Comparison of ENCODE assay signal across 8 mouse cellular contexts in genomic region chr9:21165952-21166451, GRCm38 (mm10). TPM values are rescaled to one million over a fixed set of nuclear protein-coding genes. Genes with fewer than 3 reads are reported as not detected.
DNase-seq lines count a peak whose midpoint lies in the region; ATAC-seq and TF ChIP-seq lines count a peak whose summit lies in the region.

No protein-coding gene starts in this region.

- peaks cover 5% of the 10 kb centered on the region for H3K27me3 ChIP-seq in ES-Bruce4 (ENCODE audit: control insufficient read depth, insufficient read depth, low read length, poor library complexity, severe bottlenecking)
- H3K27me3 ChIP-seq in forebrain, embryonic 10.5 days (ENCODE audit: poor library complexity, severe bottlenecking), result peaks cover 75% of the 10 kb centered on the region
- H3K27me3 ChIP-seq in hindbrain, embryonic 16.5 days (replicated peaks; ENCODE audit: control insufficient read depth, insufficient read depth, low read length), result peaks cover 53% of the 10 kb centered on the region
- peaks cover 58% of the 10 kb centered on the region for H3K27me3 ChIP-seq in neural tube, embryonic 12.5 days (replicated peaks)

- no peak for TF ChIP-seq POLR2A in ES-Bruce4 (IDR thresholded peaks at IDR 0.05; ENCODE audit: insufficient read depth, low read length)

- H3K36me3 ChIP-seq in ES-Bruce4 (ENCODE audit: control insufficient read depth, insufficient read depth, low read length, poor library complexity, severe bottlenecking), result no peaks in the 10 kb centered on the region
- H3K36me3 ChIP-seq in forebrain, embryonic 10.5 days (replicated peaks), result no peaks in the 10 kb centered on the region
- no peaks in the 10 kb centered on the region for H3K36me3 ChIP-seq in hindbrain, embryonic 16.5 days (ENCODE audit: control insufficient read depth, insufficient read depth, low read length)
- no peaks in the 10 kb centered on the region for H3K36me3 ChIP-seq in neural tube, embryonic 12.5 days

- H3K27ac ChIP-seq in ES-Bruce4 (ENCODE audit: insufficient read depth, low read length), result no peak overlapping the region
- peak overlapping the region; percentile 58; the same call in 1 of the 2 replicates for H3K27ac ChIP-seq in forebrain, embryonic 10.5 days
- no peak overlapping the region for H3K27ac ChIP-seq in hindbrain, embryonic 16.5 days (ENCODE audit: low read depth, low read length)
- H3K27ac ChIP-seq in neural tube, embryonic 12.5 days, result no peak overlapping the region

- no peak for TF ChIP-seq EP300 in ES-Bruce4 (IDR thresholded peaks at IDR 0.05; ENCODE audit: insufficient read depth, low read depth, low read length)

- peak overlapping the region; percentile 85 for H3K9ac ChIP-seq in ES-Bruce4 (ENCODE audit: low read depth, poor library complexity, severe bottlenecking)
- H3K9ac ChIP-seq in hindbrain, embryonic 16.5 days (ENCODE audit: low read depth, low read length), result peak overlapping the region; percentile 64
- peak overlapping the region; percentile 51 for H3K9ac ChIP-seq in neural tube, embryonic 12.5 days

- 0 out of 2 replicates have a peak, but pooled peaks have one; percentile 3 for ATAC-seq in hindbrain, embryonic 16.5 days
- no peak for ATAC-seq in neural tube, embryonic 12.5 days (ENCODE audit: low FRiP score, low read depth)
- ATAC-seq in inflammation-experienced regulatory T-cells, adult 6 months, result no peak

- WGBS in forebrain, embryonic 10.5 days, result 1% methylated on average over 47 of the region's 47 CpGs
- WGBS in hindbrain, embryonic 16.5 days, result under 1% methylated on average over 46 of the region's 47 CpGs
- WGBS in neural tube, embryonic 12.5 days, result 2% methylated on average over 47 of the region's 47 CpGs

- H3K9me3 ChIP-seq in ES-Bruce4 (replicated peaks; ENCODE audit: control insufficient read depth, insufficient read depth, low read length, poor library complexity, severe bottlenecking), result no peaks in the 10 kb centered on the region
- no peaks in the 10 kb centered on the region for H3K9me3 ChIP-seq in forebrain, embryonic 10.5 days
- H3K9me3 ChIP-seq in hindbrain, embryonic 16.5 days (ENCODE audit: control insufficient read depth, low read length), result no peaks in the 10 kb centered on the region
- no peaks in the 10 kb centered on the region for H3K9me3 ChIP-seq in neural tube, embryonic 12.5 days

- H3K4me3 ChIP-seq in ES-Bruce4 (ENCODE audit: low read depth, low read length), result peak overlapping the region; percentile 70
- H3K4me3 ChIP-seq in forebrain, embryonic 10.5 days, result peak overlapping the region; percentile 54
- H3K4me3 ChIP-seq in hindbrain, embryonic 16.5 days (ENCODE audit: low read length), result peak overlapping the region; percentile 48
- H3K4me3 ChIP-seq in neural tube, embryonic 12.5 days, result peak overlapping the region; percentile 38

- TF ChIP-seq CTCF in ES-Bruce4 (IDR thresholded peaks at IDR 0.05; ENCODE audit: low read depth, low read length), result peak; percentile 54

- DNase-seq in embryo, embryonic 9.5 days (ENCODE audit: extremely low spot score), result peak; percentile 64
- DNase-seq in embryo, embryonic 10 days (ENCODE audit: low spot score), result no peak
- DNase-seq in forebrain, embryonic 10.5 days (ENCODE audit: extremely low spot score, low spot score), result no peak
- DNase-seq in liver, result peak; percentile 49

- H3K4me1 ChIP-seq in ES-Bruce4 (ENCODE audit: control insufficient read depth, insufficient read depth, low read length), result no peaks in the 10 kb centered on the region
- H3K4me1 ChIP-seq in forebrain, embryonic 10.5 days, result peaks cover 64% of the 10 kb centered on the region
- peaks cover 21% of the 10 kb centered on the region for H3K4me1 ChIP-seq in hindbrain, embryonic 16.5 days (ENCODE audit: control insufficient read depth, insufficient read depth, low read depth, low read length)
- H3K4me1 ChIP-seq in neural tube, embryonic 12.5 days, result peaks cover 34% of the 10 kb centered on the region

- H3K4me2 ChIP-seq in hindbrain, embryonic 16.5 days (ENCODE audit: low read length), result peak overlapping the region; percentile 68
- H3K4me2 ChIP-seq in neural tube, embryonic 12.5 days (replicated peaks), result peak overlapping the region; percentile 75

RNA-seq across cellular contexts. Expression of gene Pde4a, which starts 0.5 kb away (rescaled TPM):
- 9.5 and 10.4 TPM in 2 replicates for polyA plus RNA-seq in ES-Bruce4 (2011; ENCODE audit: insufficient read depth, insufficient read length, low read depth, missing spikeins)
- polyA plus RNA-seq in forebrain, embryonic 10.5 days (2016; fragmentation: Nextera tagmentation; extraction: Ambion mirVana), result 3.8 and 4.3 TPM in 2 replicates
- polyA plus RNA-seq in hindbrain, embryonic 16.5 days (2015; fragmentation: Nextera tagmentation; extraction: Ambion mirVana), result 47.7 and 50.5 TPM in 2 replicates
- polyA plus RNA-seq in neural tube, embryonic 12.5 days (2016; fragmentation: Nextera tagmentation; extraction: Ambion mirVana), result 12.3 and 14.7 TPM in 2 replicates
- polyA plus RNA-seq in inflammation-experienced regulatory T-cells, adult 6 months (2017; shearing (Covaris generic)), result 1 to 10 TPM in 1 of 3 experiments, under 1 TPM in 2; 0.54 to 1.3 (median 0.82) TPM

RNA-seq across cellular contexts. Expression of gene Cdc37, which starts 16.2 kb away (rescaled TPM):
- 164 and 171 TPM in 2 replicates for polyA plus RNA-seq in ES-Bruce4 (2011; ENCODE audit: insufficient read depth, insufficient read length, low read depth, missing spikeins)
- polyA plus RNA-seq in forebrain, embryonic 10.5 days (2016; fragmentation: Nextera tagmentation; extraction: Ambion mirVana), result 351 and 371 TPM in 2 replicates
- 204 and 211 TPM in 2 replicates for polyA plus RNA-seq in hindbrain, embryonic 16.5 days (2015; fragmentation: Nextera tagmentation; extraction: Ambion mirVana)
- polyA plus RNA-seq in neural tube, embryonic 12.5 days (2016; fragmentation: Nextera tagmentation; extraction: Ambion mirVana), result 271 and 293 TPM in 2 replicates
- 10 to 100 TPM; 84.2 to 97.0 (median 95.3) TPM for polyA plus RNA-seq in inflammation-experienced regulatory T-cells, adult 6 months (2017; shearing (Covaris generic))

RNA-seq across cellular contexts. Expression of gene Tyk2, which starts 35.0 kb away (rescaled TPM):
- 15.5 and 17.8 TPM in 2 replicates for polyA plus RNA-seq in ES-Bruce4 (2011; ENCODE audit: insufficient read depth, insufficient read length, low read depth, missing spikeins)
- polyA plus RNA-seq in forebrain, embryonic 10.5 days (2016; fragmentation: Nextera tagmentation; extraction: Ambion mirVana), result 12.6 and 13.4 TPM in 2 replicates
- 9.5 and 10.5 TPM in 2 replicates for polyA plus RNA-seq in hindbrain, embryonic 16.5 days (2015; fragmentation: Nextera tagmentation; extraction: Ambion mirVana)
- 14.1 and 15.2 TPM in 2 replicates for polyA plus RNA-seq in neural tube, embryonic 12.5 days (2016; fragmentation: Nextera tagmentation; extraction: Ambion mirVana)
- polyA plus RNA-seq in inflammation-experienced regulatory T-cells, adult 6 months (2017; shearing (Covaris generic)), result 10 to 100 TPM; 36.3 to 61.7 (median 57.7) TPM

Comparison
In these comparisons a context has a peak if more than half of its experiments do, and no peak if none do; other contexts are left out.
1. DNase-seq: peak in embryo, embryonic 9.5 days (single experiment) and liver (single experiment); none in embryo, embryonic 10 days (single experiment) and forebrain, embryonic 10.5 days (single experiment).
2. Peak in every context shown above with its lines, with median percentiles within 50 percentile points of each other: H3K4me3 ChIP-seq and H3K9ac ChIP-seq.